Mouse (Mus musculus): ENCODE measurements around the gene Mybbp1a. TPM values are rescaled to one million over a fixed set of nuclear protein-coding genes. Genes with fewer than 3 reads are reported as not detected.

Gene Mybbp1a
- polyA plus RNA-seq, 1 experiment from 2014 or later, result 141 TPM

DNA sequence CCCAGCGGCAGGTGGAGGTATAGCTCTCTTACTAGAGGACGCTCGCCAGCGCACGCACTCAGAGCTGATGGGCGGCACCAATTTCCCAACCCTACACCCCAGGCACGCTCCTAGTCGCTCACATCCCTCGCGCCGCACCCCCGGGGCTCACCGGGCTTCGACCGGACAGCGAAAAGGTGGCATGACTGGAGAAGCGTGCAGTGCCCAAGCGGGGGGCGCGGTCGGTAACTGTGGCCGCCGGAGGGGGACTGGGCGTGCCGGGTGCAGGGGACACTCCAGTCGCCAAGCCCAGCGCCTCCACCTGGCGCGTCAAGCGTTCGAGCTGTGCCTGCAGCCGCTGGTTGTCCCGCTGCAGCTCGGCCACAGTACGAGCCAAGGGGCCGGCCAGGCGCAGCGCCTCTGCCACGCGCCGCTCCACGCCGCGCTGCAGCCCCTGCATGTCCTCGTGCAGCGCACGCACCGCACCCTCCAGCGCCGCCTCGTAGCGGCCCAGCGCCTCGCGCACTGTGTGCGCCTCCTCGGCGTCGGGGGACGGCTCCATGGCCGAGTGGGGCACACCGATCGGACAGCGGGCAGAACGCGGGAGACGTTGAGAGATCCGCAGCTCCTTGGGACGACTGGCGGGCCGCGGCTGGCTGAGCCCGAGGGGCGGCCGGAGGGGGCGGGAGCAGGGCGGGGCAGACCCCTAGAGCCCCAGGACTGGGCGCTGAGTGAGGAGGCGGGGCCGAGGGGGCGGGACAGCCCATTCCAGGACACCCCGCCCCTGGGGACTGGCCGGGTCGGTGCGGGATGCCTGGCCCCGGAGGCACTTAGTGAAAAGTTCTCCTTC, 29.8 kb upstream of the Mybbp1a start, which contains the start of gene Smtnl2:
Smtnl2 (minus strand) TSS at position 621 of the 829 bp plus-strand sequence.
- H3K4me3 ChIP-seq (ENCODE audit: low read length), result peak within 1 kb of the TSS; percentile 80
- no peaks in the 10 kb centered on the region for H3K9me3 ChIP-seq (ENCODE audit: control insufficient read depth, low read length)
- peak within 1 kb of the TSS; percentile 99 for H3K4me2 ChIP-seq (ENCODE audit: low read depth, low read length)
- H3K36me3 ChIP-seq (ENCODE audit: control insufficient read depth, insufficient read depth, low read length), result no peaks in the 10 kb centered on the region
- H3K27ac ChIP-seq (ENCODE audit: low read length), result peak within 1 kb of the TSS; percentile 85
- under 1% methylated on average over 77 of the region's 86 CpGs for WGBS
- peaks cover 47% of the 10 kb centered on the region for H3K4me1 ChIP-seq (ENCODE audit: control insufficient read depth, insufficient read depth, low read length)
- H3K27me3 ChIP-seq (replicated peaks; ENCODE audit: control insufficient read depth, insufficient read depth, low read length), result no peaks in the 10 kb centered on the region
- H3K9ac ChIP-seq (ENCODE audit: low read depth, low read length), result peak within 1 kb of the TSS; percentile 84
- ATAC-seq, result peak; percentile 93

DNA sequence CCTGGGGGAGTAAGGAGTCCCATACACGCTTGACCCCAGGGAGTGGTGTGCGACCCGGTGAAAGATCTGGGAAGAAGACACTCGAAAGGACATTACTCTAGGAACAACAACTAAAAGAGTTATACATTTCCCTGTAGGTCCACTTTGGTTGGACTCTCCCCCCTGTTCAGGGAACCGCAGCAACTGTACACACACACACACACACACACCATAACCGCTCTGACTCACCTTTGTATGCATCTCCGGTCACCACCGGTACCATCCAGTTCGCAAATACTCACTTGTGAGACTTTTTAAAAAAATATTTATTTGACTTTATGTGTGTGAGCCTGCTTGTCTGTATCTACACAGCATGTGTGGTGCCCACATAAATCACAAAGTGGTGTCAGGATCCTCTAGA, 29.2 kb upstream of the Mybbp1a start:
- H3K36me3 ChIP-seq (ENCODE audit: control insufficient read depth, insufficient read depth, low read length), result no peaks in the 10 kb centered on the region
- no peaks in the 10 kb centered on the region for H3K27me3 ChIP-seq (replicated peaks; ENCODE audit: control insufficient read depth, insufficient read depth, low read length)
- H3K9ac ChIP-seq (ENCODE audit: low read depth, low read length), result no peak overlapping the region
- H3K4me2 ChIP-seq (ENCODE audit: low read depth, low read length), result peak overlapping the region; percentile 99
- H3K4me1 ChIP-seq (ENCODE audit: control insufficient read depth, insufficient read depth, low read length), result peaks cover 41% of the 10 kb centered on the region
- H3K4me3 ChIP-seq (ENCODE audit: low read length), result peak overlapping the region; percentile 80
- 22% methylated on average over 9 of the region's 9 CpGs for WGBS
- H3K27ac ChIP-seq (ENCODE audit: low read length), result no peak overlapping the region
- peak; percentile 8 for ATAC-seq
- H3K9me3 ChIP-seq (ENCODE audit: control insufficient read depth, low read length), result no peaks in the 10 kb centered on the region

DNA sequence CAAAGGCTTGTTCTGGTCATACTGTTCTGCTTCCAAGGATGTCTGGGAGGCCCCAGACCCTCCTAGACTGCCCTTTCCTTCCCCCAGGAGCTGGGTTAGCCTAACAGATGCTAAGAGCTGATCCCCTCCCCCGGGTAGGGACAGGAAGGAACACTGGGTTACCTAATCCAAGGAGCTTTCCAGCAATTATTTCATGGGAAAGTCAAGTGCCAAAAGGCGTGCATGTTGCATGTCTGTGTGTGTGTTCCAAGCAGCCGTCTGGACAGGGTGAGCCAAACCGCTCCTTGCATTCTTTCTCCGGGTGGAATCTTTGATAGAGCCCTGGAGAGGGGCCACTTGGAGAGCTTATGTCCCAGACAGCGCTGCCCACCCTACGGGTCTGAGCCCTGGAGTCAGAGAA, 28.1 kb upstream of the Mybbp1a start:
- Histone ChIP-seq H3K27me3 (replicated peaks; ENCODE audit: control insufficient read depth, insufficient read depth, low read length) (no peaks in the 10 kb centered on the region), H3K9ac (ENCODE audit: low read depth, low read length) (no peak overlapping the region), H3K9me3 (ENCODE audit: control insufficient read depth, low read length) (no peaks in the 10 kb centered on the region), H3K4me1 (ENCODE audit: control insufficient read depth, insufficient read depth, low read length) (peaks cover 35% of the 10 kb centered on the region), H3K4me3 (ENCODE audit: low read length) (no peak overlapping the region), H3K27ac (ENCODE audit: low read length) (no peak overlapping the region), H3K4me2 (ENCODE audit: low read depth, low read length) (no peak overlapping the region), H3K36me3 (ENCODE audit: control insufficient read depth, insufficient read depth, low read length) (no peaks in the 10 kb centered on the region)
- 72% methylated on average over 7 of the region's 7 CpGs for WGBS
- ATAC-seq, result no peak

DNA sequence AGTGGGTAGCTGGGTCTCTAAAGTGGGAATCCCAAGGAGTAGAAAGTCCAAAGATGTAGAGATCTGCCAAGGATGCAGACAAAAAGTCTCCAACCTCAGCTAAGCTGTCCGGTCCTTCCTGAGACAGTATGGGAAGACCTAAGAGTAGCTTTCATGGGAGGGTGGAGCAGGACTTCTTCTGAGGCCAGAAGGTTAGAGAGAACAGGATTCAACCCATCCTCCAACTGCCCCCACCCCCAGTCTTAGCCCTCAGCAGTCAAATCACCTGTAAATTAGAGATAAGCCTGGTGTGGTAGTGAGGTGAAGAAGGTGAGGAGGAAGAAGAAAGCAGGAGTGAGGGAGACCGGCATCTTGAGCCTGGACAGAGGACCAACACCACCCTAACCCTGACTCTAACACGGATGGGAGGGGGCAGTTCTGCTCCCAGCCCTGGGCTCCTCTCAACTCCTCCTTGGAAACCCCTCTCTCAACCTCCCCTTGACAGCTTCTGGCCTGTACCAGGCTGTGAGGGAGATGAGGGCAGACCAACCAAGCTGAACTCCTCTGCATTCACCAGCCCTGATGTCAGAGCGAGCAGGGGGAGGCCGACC, 27.5 kb upstream of the Mybbp1a start:
- H3K27ac ChIP-seq (ENCODE audit: low read length), result no peak overlapping the region
- H3K27me3 ChIP-seq (replicated peaks; ENCODE audit: control insufficient read depth, insufficient read depth, low read length), result no peaks in the 10 kb centered on the region
- peaks cover 28% of the 10 kb centered on the region for H3K4me1 ChIP-seq (ENCODE audit: control insufficient read depth, insufficient read depth, low read length)
- WGBS, result 62% methylated on average over 5 of the region's 5 CpGs
- no peak overlapping the region for H3K4me2 ChIP-seq (ENCODE audit: low read depth, low read length)
- H3K9ac ChIP-seq (ENCODE audit: low read depth, low read length), result no peak overlapping the region
- no peak for ATAC-seq
- no peaks in the 10 kb centered on the region for H3K36me3 ChIP-seq (ENCODE audit: control insufficient read depth, insufficient read depth, low read length)
- no peaks in the 10 kb centered on the region for H3K9me3 ChIP-seq (ENCODE audit: control insufficient read depth, low read length)
- no peak overlapping the region for H3K4me3 ChIP-seq (ENCODE audit: low read length)

DNA sequence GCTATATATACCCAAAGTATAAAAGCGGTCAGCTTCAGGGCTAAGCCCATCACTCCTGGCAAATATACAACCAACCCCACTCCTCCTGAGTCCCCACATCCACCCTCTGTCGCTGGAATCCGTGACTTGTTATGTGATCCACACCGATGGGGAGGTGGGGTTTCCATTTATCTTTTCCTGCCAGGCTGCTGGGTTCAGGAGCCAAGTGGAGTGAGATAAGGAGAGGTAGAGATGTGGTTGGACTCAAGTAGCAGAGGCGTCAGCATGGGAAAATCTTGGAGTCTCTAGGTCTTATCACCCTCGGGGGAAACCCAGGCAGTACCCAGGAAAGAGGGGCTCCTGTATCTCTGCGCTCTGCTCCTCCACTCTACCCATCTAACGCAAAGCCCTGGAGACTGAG, 26.0 kb upstream of the Mybbp1a start:
- Histone ChIP-seq H3K36me3 (ENCODE audit: control insufficient read depth, insufficient read depth, low read length) (no peaks in the 10 kb centered on the region), H3K9ac (ENCODE audit: low read depth, low read length) (no peak overlapping the region), H3K4me3 (ENCODE audit: low read length) (no peak overlapping the region), H3K9me3 (ENCODE audit: control insufficient read depth, low read length) (no peaks in the 10 kb centered on the region), H3K4me1 (ENCODE audit: control insufficient read depth, insufficient read depth, low read length) (peaks cover 15% of the 10 kb centered on the region), H3K27me3 (replicated peaks; ENCODE audit: control insufficient read depth, insufficient read depth, low read length) (no peaks in the 10 kb centered on the region), H3K27ac (ENCODE audit: low read length) (no peak overlapping the region), H3K4me2 (ENCODE audit: low read depth, low read length) (no peak overlapping the region)
- WGBS, result 71% methylated on average over 8 of the region's 8 CpGs
- no peak for ATAC-seq

DNA sequence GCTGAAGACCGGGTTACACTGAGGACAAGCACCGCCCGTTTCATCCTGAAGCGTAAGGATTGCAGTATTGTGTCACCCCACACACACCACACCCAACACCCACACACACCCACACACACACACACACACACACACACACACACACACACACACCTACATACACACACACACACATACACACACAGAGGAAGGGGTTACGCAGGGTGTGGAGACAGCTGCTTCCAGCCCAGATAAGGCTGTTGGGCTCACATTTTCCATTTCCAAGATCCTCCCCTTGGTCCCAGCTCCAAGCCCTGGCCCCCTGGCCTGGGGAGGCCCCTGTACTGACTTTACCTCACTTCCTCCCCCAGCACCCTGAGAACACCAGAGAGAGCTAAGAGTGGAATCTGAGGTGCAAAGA, 24.5 kb upstream of the Mybbp1a start:
- H3K4me3 ChIP-seq (ENCODE audit: low read length), result no peak overlapping the region
- H3K4me1 ChIP-seq (ENCODE audit: control insufficient read depth, insufficient read depth, low read length), result peaks cover 11% of the 10 kb centered on the region
- no peak overlapping the region for H3K4me2 ChIP-seq (ENCODE audit: low read depth, low read length)
- H3K9me3 ChIP-seq (ENCODE audit: control insufficient read depth, low read length), result no peaks in the 10 kb centered on the region
- no peak overlapping the region for H3K9ac ChIP-seq (ENCODE audit: low read depth, low read length)
- WGBS, result 74% methylated on average over 5 of the region's 5 CpGs
- no peak for ATAC-seq
- H3K27ac ChIP-seq (ENCODE audit: low read length), result no peak overlapping the region
- no peaks in the 10 kb centered on the region for H3K36me3 ChIP-seq (ENCODE audit: control insufficient read depth, insufficient read depth, low read length)
- no peaks in the 10 kb centered on the region for H3K27me3 ChIP-seq (replicated peaks; ENCODE audit: control insufficient read depth, insufficient read depth, low read length)

DNA sequence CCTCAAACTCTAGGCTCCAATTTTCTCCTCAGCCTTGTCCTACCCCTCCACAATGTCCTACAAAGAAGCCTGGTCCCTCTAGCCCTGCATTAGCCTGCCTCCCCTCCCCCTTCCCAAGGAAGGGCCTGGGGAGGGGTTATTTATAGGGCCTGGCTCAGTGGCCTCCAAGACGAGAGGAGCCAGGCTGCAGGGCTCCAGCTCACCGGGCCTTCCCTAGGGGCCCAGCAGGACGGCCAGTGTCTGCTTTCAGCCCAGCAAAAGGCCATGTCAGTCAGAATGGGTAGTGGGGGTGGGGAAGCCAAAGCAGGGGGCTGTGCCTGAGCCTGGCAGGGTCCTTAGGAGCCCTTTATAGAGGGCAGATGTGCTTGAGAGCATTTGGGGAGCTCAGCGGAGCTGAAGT, 23.8 kb upstream of the Mybbp1a start:
- Histone ChIP-seq H3K4me1 (ENCODE audit: control insufficient read depth, insufficient read depth, low read length) (peaks cover 4% of the 10 kb centered on the region), H3K4me2 (ENCODE audit: low read depth, low read length) (no peak overlapping the region), H3K9ac (ENCODE audit: low read depth, low read length) (peak overlapping the region; percentile 9; the same call in 1 of the 2 replicates), H3K9me3 (ENCODE audit: control insufficient read depth, low read length) (no peaks in the 10 kb centered on the region), H3K36me3 (ENCODE audit: control insufficient read depth, insufficient read depth, low read length) (no peaks in the 10 kb centered on the region), H3K27me3 (replicated peaks; ENCODE audit: control insufficient read depth, insufficient read depth, low read length) (no peaks in the 10 kb centered on the region), H3K4me3 (ENCODE audit: low read length) (no peak overlapping the region), H3K27ac (ENCODE audit: low read length) (no peak overlapping the region)
- WGBS, result 26% methylated on average over 4 of the region's 4 CpGs
- no peak for ATAC-seq

DNA sequence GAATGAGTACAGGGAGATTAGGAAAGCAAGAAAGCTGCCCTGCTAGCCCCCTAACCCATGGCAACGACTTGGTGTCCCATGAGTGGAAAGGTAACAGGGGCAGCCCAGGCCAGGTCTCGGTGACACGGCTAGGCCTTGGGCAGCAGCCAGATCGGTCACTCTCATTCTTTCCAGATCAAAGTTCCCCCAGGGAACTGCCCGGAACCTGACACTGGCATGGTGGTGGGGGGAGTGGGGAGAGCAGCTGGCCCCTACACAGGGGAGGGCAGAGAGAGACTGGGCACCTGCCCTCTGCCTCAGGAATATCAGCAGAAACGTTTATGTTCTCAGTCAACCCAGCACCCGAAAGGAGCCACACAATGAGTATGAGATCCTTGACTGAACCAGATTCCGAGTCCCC, 22.9 kb upstream of the Mybbp1a start:
- H3K4me2 ChIP-seq (ENCODE audit: low read depth, low read length), result no peak overlapping the region
- peaks cover 4% of the 10 kb centered on the region for H3K4me1 ChIP-seq (ENCODE audit: control insufficient read depth, insufficient read depth, low read length)
- no peaks in the 10 kb centered on the region for H3K9me3 ChIP-seq (ENCODE audit: control insufficient read depth, low read length)
- ATAC-seq, result no peak
- H3K27ac ChIP-seq (ENCODE audit: low read length), result no peak overlapping the region
- H3K36me3 ChIP-seq (ENCODE audit: control insufficient read depth, insufficient read depth, low read length), result no peaks in the 10 kb centered on the region
- no peak overlapping the region for H3K4me3 ChIP-seq (ENCODE audit: low read length)
- no peak overlapping the region for H3K9ac ChIP-seq (ENCODE audit: low read depth, low read length)
- H3K27me3 ChIP-seq (replicated peaks; ENCODE audit: control insufficient read depth, insufficient read depth, low read length), result no peaks in the 10 kb centered on the region
- 56% methylated on average over 8 of the region's 8 CpGs for WGBS

DNA sequence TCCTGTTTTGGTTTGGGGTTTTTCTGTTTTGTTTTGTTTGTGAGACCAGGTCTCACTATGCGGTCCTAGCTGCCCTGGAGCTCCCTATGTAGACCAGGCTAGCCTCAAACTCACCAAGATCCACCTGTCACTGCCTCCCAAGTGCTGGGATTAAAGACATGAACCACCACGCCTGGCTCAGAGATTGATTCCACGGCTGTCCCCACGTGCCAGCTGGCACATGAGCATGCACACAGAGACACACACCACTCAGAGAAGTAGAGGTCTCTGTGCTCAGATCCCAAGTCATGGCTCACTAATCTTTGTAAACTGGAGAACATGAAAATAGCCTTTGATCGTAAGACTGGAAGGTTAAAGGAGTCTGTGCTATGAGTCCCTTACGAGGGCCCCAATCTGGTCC, 22.1 kb upstream of the Mybbp1a start:
- Histone ChIP-seq H3K9ac (ENCODE audit: low read depth, low read length) (no peak overlapping the region), H3K4me1 (ENCODE audit: control insufficient read depth, insufficient read depth, low read length) (peaks cover 4% of the 10 kb centered on the region), H3K4me3 (ENCODE audit: low read length) (no peak overlapping the region), H3K27me3 (replicated peaks; ENCODE audit: control insufficient read depth, insufficient read depth, low read length) (no peaks in the 10 kb centered on the region), H3K4me2 (ENCODE audit: low read depth, low read length) (no peak overlapping the region), H3K9me3 (ENCODE audit: control insufficient read depth, low read length) (no peaks in the 10 kb centered on the region), H3K36me3 (ENCODE audit: control insufficient read depth, insufficient read depth, low read length) (no peaks in the 10 kb centered on the region), H3K27ac (ENCODE audit: low read length) (no peak overlapping the region)
- ATAC-seq, result no peak
- 88% methylated on average over 6 of the region's 6 CpGs for WGBS
